Mouse (Mus musculus): Measurements from ENCODE around the gene Tmpo. TPM values are rescaled to one million over a fixed set of nuclear protein-coding genes. Genes with fewer than 3 reads are reported as not detected.

Gene Tmpo
- polyA plus RNA-seq, 1 experiment from 2014 or later: 162 TPM

GRCm38 (mm10) chr10:91207275-91207674 lies 26.2 kb upstream of the Tmpo start:
- no peaks in the 10 kb centered on the region for H3K4me1 ChIP-seq (ENCODE audit: control insufficient read depth, insufficient read depth, low read length)
- DNase-seq (no peak), ATAC-seq (ENCODE audit: low FRiP score, low TSS enrichment) (no peak)
- H3K9ac ChIP-seq (replicated peaks; ENCODE audit: low read length): no peak overlapping the region
- H3K4me3 ChIP-seq (replicated peaks; ENCODE audit: low read depth, low read length): no peak overlapping the region
- H3K27me3 ChIP-seq (ENCODE audit: control insufficient read depth, insufficient read depth, low read length): no peaks in the 10 kb centered on the region
- no peak overlapping the region for H3K4me2 ChIP-seq (ENCODE audit: low read length)
- H3K9me3 ChIP-seq (ENCODE audit: control insufficient read depth, low read length): no peaks in the 10 kb centered on the region
- no peak overlapping the region for H3K27ac ChIP-seq (replicated peaks; ENCODE audit: low read depth, low read length)
- H3K36me3 ChIP-seq (ENCODE audit: control insufficient read depth, insufficient read depth, low read length): no peaks in the 10 kb centered on the region

GRCm38 (mm10) chr10:91205632-91206031 lies 24.5 kb upstream of the Tmpo start:
- no peaks in the 10 kb centered on the region for H3K9me3 ChIP-seq (ENCODE audit: control insufficient read depth, low read length)
- H3K4me1 ChIP-seq (ENCODE audit: control insufficient read depth, insufficient read depth, low read length): no peaks in the 10 kb centered on the region
- no peaks in the 10 kb centered on the region for H3K27me3 ChIP-seq (ENCODE audit: control insufficient read depth, insufficient read depth, low read length)
- 90% methylated on average over 6 of the region's 6 CpGs for WGBS
- H3K4me3 ChIP-seq (replicated peaks; ENCODE audit: low read depth, low read length): no peak overlapping the region
- no peak overlapping the region for H3K4me2 ChIP-seq (ENCODE audit: low read length)
- ATAC-seq (ENCODE audit: low FRiP score, low TSS enrichment) (no peak), DNase-seq (no peak)
- H3K36me3 ChIP-seq (ENCODE audit: control insufficient read depth, insufficient read depth, low read length): no peaks in the 10 kb centered on the region
- no peak overlapping the region for H3K9ac ChIP-seq (replicated peaks; ENCODE audit: low read length)
- H3K27ac ChIP-seq (replicated peaks; ENCODE audit: low read depth, low read length): no peak overlapping the region

GRCm38 (mm10) chr10:91200581-91200980 lies 19.5 kb upstream of the Tmpo start:
- Histone ChIP-seq H3K4me2 (ENCODE audit: low read length) (no peak overlapping the region), H3K9ac (replicated peaks; ENCODE audit: low read length) (no peak overlapping the region), H3K36me3 (ENCODE audit: control insufficient read depth, insufficient read depth, low read length) (no peaks in the 10 kb centered on the region), H3K4me3 (replicated peaks; ENCODE audit: low read depth, low read length) (no peak overlapping the region), H3K4me1 (ENCODE audit: control insufficient read depth, insufficient read depth, low read length) (no peaks in the 10 kb centered on the region), H3K27ac (replicated peaks; ENCODE audit: low read depth, low read length) (no peak overlapping the region), H3K27me3 (ENCODE audit: control insufficient read depth, insufficient read depth, low read length) (no peaks in the 10 kb centered on the region), H3K9me3 (ENCODE audit: control insufficient read depth, low read length) (no peaks in the 10 kb centered on the region)
- 93% methylated on average over 3 of the region's 3 CpGs for WGBS
- DNase-seq (no peak), ATAC-seq (ENCODE audit: low FRiP score, low TSS enrichment) (no peak)

- H3K4me3 ChIP-seq (replicated peaks; ENCODE audit: low read depth, low read length): no peak overlapping the region
- H3K27ac ChIP-seq (replicated peaks; ENCODE audit: low read depth, low read length): no peak overlapping the region
- no peaks in the 10 kb centered on the region for H3K9me3 ChIP-seq (ENCODE audit: control insufficient read depth, low read length)
- H3K4me1 ChIP-seq (ENCODE audit: control insufficient read depth, insufficient read depth, low read length): no peaks in the 10 kb centered on the region
- no peak for DNase-seq
- no peaks in the 10 kb centered on the region for H3K27me3 ChIP-seq (ENCODE audit: control insufficient read depth, insufficient read depth, low read length)
- ATAC-seq (ENCODE audit: low FRiP score, low TSS enrichment): no peak
- H3K36me3 ChIP-seq (ENCODE audit: control insufficient read depth, insufficient read depth, low read length): no peaks in the 10 kb centered on the region
- WGBS: 74% methylated on average over 1 of the region's 1 CpGs
- no peak overlapping the region for H3K4me2 ChIP-seq (ENCODE audit: low read length)
- H3K9ac ChIP-seq (replicated peaks; ENCODE audit: low read length): no peak overlapping the region
Observed at GRCm38 (mm10) chr10:91199238-91199780, 18.2 kb upstream of the Tmpo start.

GRCm38 (mm10) chr10:91197704-91198103 lies 16.6 kb upstream of the Tmpo start:
- no peak for DNase-seq
- H3K4me1 ChIP-seq (ENCODE audit: control insufficient read depth, insufficient read depth, low read length): no peaks in the 10 kb centered on the region
- H3K36me3 ChIP-seq (ENCODE audit: control insufficient read depth, insufficient read depth, low read length): no peaks in the 10 kb centered on the region
- whole genome bisulfite sequencing: 95% methylated on average over 8 of the region's 8 CpGs
- H3K4me2 ChIP-seq (ENCODE audit: low read length): no peak overlapping the region
- no peak overlapping the region for H3K9ac ChIP-seq (replicated peaks; ENCODE audit: low read length)
- no peaks in the 10 kb centered on the region for H3K27me3 ChIP-seq (ENCODE audit: control insufficient read depth, insufficient read depth, low read length)
- ATAC-seq (ENCODE audit: low FRiP score, low TSS enrichment): no peak
- H3K4me3 ChIP-seq (replicated peaks; ENCODE audit: low read depth, low read length): no peak overlapping the region
- no peak overlapping the region for H3K27ac ChIP-seq (replicated peaks; ENCODE audit: low read depth, low read length)
- no peaks in the 10 kb centered on the region for H3K9me3 ChIP-seq (ENCODE audit: control insufficient read depth, low read length)

- ATAC-seq (ENCODE audit: low FRiP score, low TSS enrichment) (no peak), DNase-seq (no peak)
- Histone ChIP-seq H3K27me3 (ENCODE audit: control insufficient read depth, insufficient read depth, low read length) (no peaks in the 10 kb centered on the region), H3K9ac (replicated peaks; ENCODE audit: low read length) (no peak overlapping the region), H3K4me1 (ENCODE audit: control insufficient read depth, insufficient read depth, low read length) (no peaks in the 10 kb centered on the region), H3K4me2 (ENCODE audit: low read length) (no peak overlapping the region), H3K36me3 (ENCODE audit: control insufficient read depth, insufficient read depth, low read length) (no peaks in the 10 kb centered on the region), H3K27ac (replicated peaks; ENCODE audit: low read depth, low read length) (no peak overlapping the region), H3K4me3 (replicated peaks; ENCODE audit: low read depth, low read length) (no peak overlapping the region), H3K9me3 (ENCODE audit: control insufficient read depth, low read length) (no peaks in the 10 kb centered on the region)
- WGBS: 95% methylated on average over 1 of the region's 1 CpGs
Observed at GRCm38 (mm10) chr10:91196778-91197177, 15.7 kb upstream of the Tmpo start.

- H3K4me3 ChIP-seq (replicated peaks; ENCODE audit: low read depth, low read length): no peak overlapping the region
- no peak for ATAC-seq (ENCODE audit: low FRiP score, low TSS enrichment)
- H3K4me2 ChIP-seq (ENCODE audit: low read length): no peak overlapping the region
- H3K27ac ChIP-seq (replicated peaks; ENCODE audit: low read depth, low read length): no peak overlapping the region
- no peaks in the 10 kb centered on the region for H3K4me1 ChIP-seq (ENCODE audit: control insufficient read depth, insufficient read depth, low read length)
- 87% methylated on average over 5 of the region's 5 CpGs for WGBS
- H3K9me3 ChIP-seq (ENCODE audit: control insufficient read depth, low read length): no peaks in the 10 kb centered on the region
- H3K27me3 ChIP-seq (ENCODE audit: control insufficient read depth, insufficient read depth, low read length): no peaks in the 10 kb centered on the region
- no peak for DNase-seq
- no peak overlapping the region for H3K9ac ChIP-seq (replicated peaks; ENCODE audit: low read length)
- no peaks in the 10 kb centered on the region for H3K36me3 ChIP-seq (ENCODE audit: control insufficient read depth, insufficient read depth, low read length)
Observed at GRCm38 (mm10) chr10:91195680-91196079, 14.6 kb upstream of the Tmpo start.

GRCm38 (mm10) chr10:91195091-91195490 lies 14.0 kb upstream of the Tmpo start:
- whole genome bisulfite sequencing: 88% methylated on average over 14 of the region's 14 CpGs

GRCm38 (mm10) chr10:91191851-91192250 lies 10.7 kb upstream of the Tmpo start:
- DNase-seq: no peak

More at GRCm38 (mm10) chr10:91195091-91195490, 14.0 kb upstream of the Tmpo start:
- DNase-seq (no peak), ATAC-seq (ENCODE audit: low FRiP score, low TSS enrichment) (no peak)
- no peaks in the 10 kb centered on the region for H3K36me3 ChIP-seq (ENCODE audit: control insufficient read depth, insufficient read depth, low read length)
- no peak overlapping the region for H3K4me2 ChIP-seq (ENCODE audit: low read length)
- H3K4me3 ChIP-seq (replicated peaks; ENCODE audit: low read depth, low read length): no peak overlapping the region
- H3K9ac ChIP-seq (replicated peaks; ENCODE audit: low read length): no peak overlapping the region
- H3K27me3 ChIP-seq (ENCODE audit: control insufficient read depth, insufficient read depth, low read length): no peaks in the 10 kb centered on the region
- H3K4me1 ChIP-seq (ENCODE audit: control insufficient read depth, insufficient read depth, low read length): no peaks in the 10 kb centered on the region
- no peaks in the 10 kb centered on the region for H3K9me3 ChIP-seq (ENCODE audit: control insufficient read depth, low read length)
- no peak overlapping the region for H3K27ac ChIP-seq (replicated peaks; ENCODE audit: low read depth, low read length)

More at GRCm38 (mm10) chr10:91191851-91192250, 10.7 kb upstream of the Tmpo start:
- Histone ChIP-seq H3K4me3 (replicated peaks; ENCODE audit: low read depth, low read length) (no peak overlapping the region), H3K9ac (replicated peaks; ENCODE audit: low read length) (no peak overlapping the region), H3K4me1 (ENCODE audit: control insufficient read depth, insufficient read depth, low read length) (peaks cover 7% of the 10 kb centered on the region; the same call in 1 of the 2 replicates), H3K36me3 (ENCODE audit: control insufficient read depth, insufficient read depth, low read length) (no peaks in the 10 kb centered on the region), H3K9me3 (ENCODE audit: control insufficient read depth, low read length) (no peaks in the 10 kb centered on the region), H3K27me3 (ENCODE audit: control insufficient read depth, insufficient read depth, low read length) (no peaks in the 10 kb centered on the region), H3K27ac (replicated peaks; ENCODE audit: low read depth, low read length) (no peak overlapping the region), H3K4me2 (ENCODE audit: low read length) (no peak overlapping the region)
- WGBS: 88% methylated on average over 5 of the region's 5 CpGs
- ATAC-seq (ENCODE audit: low FRiP score, low TSS enrichment): no peak

All from midbrain, embryonic 14.5 days (tissue).